Mouse (Mus musculus) gonadal fat pad, adult 2 months (tissue): ENCODE results near the gene Sh3bp1. TPM values are rescaled to one million over a fixed set of nuclear protein-coding genes. Genes with fewer than 3 reads are reported as not detected.

Experiments used
- DNase-seq: peaks from one replicate; pipeline ENCODE4 v3.0.0-alpha.2; 2012; ENCODE audit warnings: low read depth
- polyA plus RNA-seq: library from polyadenylated mRNA; depleted of rRNA; stranded (reverse); fragments of >200 nt; gene quantifications from 2 replicates; pipeline ENCODE4 v1.2.3, GENCODE M21; 2012; rRNA removed

Gene Sh3bp1
- polyA plus RNA-seq, 1 experiment: 23.4 TPM

- DNase-seq: no peak
Measured at GRCm38 (mm10) chr15:78946232-78946631, 46.7 kb downstream of the Sh3bp1 start.

DNA sequence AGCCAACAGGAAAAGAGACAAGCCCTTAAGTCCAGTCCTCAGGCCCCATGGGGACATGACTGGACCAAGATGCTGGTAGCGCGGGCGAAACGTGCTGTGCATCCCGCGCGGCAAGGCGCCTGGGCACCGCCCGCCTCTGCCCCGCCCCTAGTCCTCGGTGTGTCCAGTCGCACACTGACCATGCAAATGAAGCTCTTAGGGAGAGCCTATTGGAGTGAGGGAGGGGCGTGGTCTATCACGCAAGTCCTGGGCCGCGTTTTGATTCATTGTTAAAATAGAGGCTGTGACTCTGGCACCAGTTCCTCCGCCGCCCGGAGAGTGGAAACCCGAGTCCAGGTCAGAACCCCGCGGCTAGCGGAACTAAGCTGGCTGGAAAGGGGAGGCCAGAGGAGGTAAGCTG is 48.1 kb downstream of the Sh3bp1 start, which contains the start of gene Triobp:
Gene Triobp, plus strand, starts transcription at position 68 of the 400 bp plus-strand sequence.
- DNase-seq: no peak

GRCm38 (mm10) chr15:78948152-78948725 is 48.7 kb downstream of the Sh3bp1 start:
- DNase-seq: no peak

DNA sequence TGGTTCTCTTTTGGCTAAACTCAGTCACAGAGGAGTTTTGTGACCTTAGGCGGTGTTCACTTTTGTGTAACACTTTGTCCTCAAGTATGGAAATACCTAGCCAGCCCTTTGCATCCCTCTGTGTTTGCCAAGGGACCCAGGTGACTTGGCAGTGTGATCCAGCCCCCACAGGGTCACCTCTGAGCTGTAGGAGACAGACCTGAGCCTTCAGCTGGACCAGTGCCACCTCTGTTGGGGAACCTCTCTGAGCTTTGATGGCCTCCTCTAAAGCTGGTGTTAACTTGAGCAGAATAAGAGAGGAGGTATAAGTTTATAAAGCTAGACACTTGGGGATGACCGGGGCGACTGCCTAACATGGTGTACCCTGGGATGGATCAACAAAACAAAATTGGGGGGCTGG is 49.3 kb downstream of the Sh3bp1 start:
- DNase-seq: no peak

- DNase-seq: no peak
Measured at GRCm38 (mm10) chr15:78955663-78956062, 56.1 kb downstream of the Sh3bp1 start.

GRCm38 (mm10) chr15:78956351-78956750 is 56.8 kb downstream of the Sh3bp1 start:
- DNase-seq: no peak

DNA sequence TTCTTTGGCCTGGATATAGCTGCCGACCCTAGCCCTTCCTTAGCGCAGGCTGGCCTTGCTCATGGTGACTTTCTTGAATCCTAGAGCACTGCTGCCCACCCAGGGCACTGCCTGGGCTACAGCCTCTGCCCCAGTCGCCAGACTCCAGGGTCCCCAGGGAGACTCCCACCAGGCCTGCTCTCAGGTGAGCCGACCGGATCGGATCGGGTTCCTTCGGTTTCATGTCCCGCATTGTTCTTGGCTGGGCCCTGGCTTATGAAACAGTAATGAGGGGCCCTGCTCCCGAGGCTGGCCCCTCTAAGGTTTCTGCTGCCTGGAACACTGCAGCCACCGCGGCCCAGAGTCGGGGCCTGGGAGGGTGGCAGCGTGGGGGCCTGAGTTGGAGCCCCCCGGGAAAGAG is 57.5 kb downstream of the Sh3bp1 start:
- DNase-seq: no peak

DNA sequence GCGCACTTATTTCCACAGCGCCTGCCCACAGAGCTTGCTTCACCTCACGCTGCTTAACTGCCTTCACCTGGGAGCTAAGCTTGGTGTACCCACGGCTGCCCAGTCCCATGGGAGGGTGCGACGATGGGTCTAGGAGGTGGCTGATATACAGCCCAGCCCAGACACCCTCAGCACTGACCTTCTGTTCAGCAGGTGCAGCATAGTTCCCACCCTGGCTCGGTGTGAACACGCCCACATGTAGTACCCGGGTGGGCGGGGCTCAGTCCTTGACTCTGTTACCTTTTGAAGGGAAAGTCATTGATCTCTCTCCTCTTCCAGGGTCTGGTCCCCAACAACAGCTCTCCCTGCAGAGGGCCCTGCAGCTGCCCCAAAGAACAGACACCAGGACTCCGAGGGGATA is 60.0 kb downstream of the Sh3bp1 start:
- no peak for DNase-seq

- DNase-seq: no peak
Measured at GRCm38 (mm10) chr15:78960088-78960487, 60.5 kb downstream of the Sh3bp1 start.

Other genes starting within 250 kb of the Sh3bp1 start
- gene Elfn2, start 181.0 kb upstream of the Sh3bp1 start, polyA plus RNA-seq: 0.16 and 0.32 TPM in 2 replicates
- gene Mfng, start 126.3 kb upstream of the Sh3bp1 start, polyA plus RNA-seq: 55.5 and 73.8 TPM in 2 replicates
- gene Card10, start 96.7 kb upstream of the Sh3bp1 start, polyA plus RNA-seq: 34.4 and 42.9 TPM in 2 replicates
- gene Cdc42ep1, start 57.1 kb upstream of the Sh3bp1 start, polyA plus RNA-seq: 80.3 and 115 TPM in 2 replicates
- 2.4 and 5.9 TPM in 2 replicates for gene Lgals2, start 44.2 kb upstream of the Sh3bp1 start, polyA plus RNA-seq
- gene Gga1, start 22.6 kb upstream of the Sh3bp1 start, polyA plus RNA-seq: 69.0 and 70.0 TPM in 2 replicates
- gene Gm49510, start 101 bp upstream of the Sh3bp1 start, polyA plus RNA-seq: not detected in 2 replicates
- gene Pdxp, start 14.2 kb downstream of the Sh3bp1 start, polyA plus RNA-seq: 6.2 and 8.8 TPM in 2 replicates
- 1,886 and 3,971 TPM in 2 replicates for gene Lgals1, start 27.0 kb downstream of the Sh3bp1 start, polyA plus RNA-seq
- 28.1 and 30.2 TPM in 2 replicates for gene Nol12, start 35.2 kb downstream of the Sh3bp1 start, polyA plus RNA-seq
- gene Triobp, start 48.0 kb downstream of the Sh3bp1 start, polyA plus RNA-seq: 57.0 and 69.1 TPM in 2 replicates
- gene H1f0, start 128.7 kb downstream of the Sh3bp1 start, polyA plus RNA-seq: 71.6 and 91.7 TPM in 2 replicates
- gene Galr3, start 142.1 kb downstream of the Sh3bp1 start, polyA plus RNA-seq: 1.7 and 2.9 TPM in 2 replicates
- 58.2 and 59.8 TPM in 2 replicates for gene Ankrd54, start 163.1 kb downstream of the Sh3bp1 start, polyA plus RNA-seq
- 176 and 195 TPM in 2 replicates for gene Eif3l, start 175.4 kb downstream of the Sh3bp1 start, polyA plus RNA-seq
- gene Micall1, start 209.1 kb downstream of the Sh3bp1 start, polyA plus RNA-seq: 25.2 and 28.3 TPM in 2 replicates
- 41.4 and 56.3 TPM in 2 replicates for gene Polr2f, start 241.2 kb downstream of the Sh3bp1 start, polyA plus RNA-seq
- gene 1700088E04Rik, start 241.5 kb downstream of the Sh3bp1 start, polyA plus RNA-seq: 15.7 and 15.8 TPM in 2 replicates